Comparison of ENCODE assay signal across 7 mouse cellular contexts in the genomic region with DNA sequence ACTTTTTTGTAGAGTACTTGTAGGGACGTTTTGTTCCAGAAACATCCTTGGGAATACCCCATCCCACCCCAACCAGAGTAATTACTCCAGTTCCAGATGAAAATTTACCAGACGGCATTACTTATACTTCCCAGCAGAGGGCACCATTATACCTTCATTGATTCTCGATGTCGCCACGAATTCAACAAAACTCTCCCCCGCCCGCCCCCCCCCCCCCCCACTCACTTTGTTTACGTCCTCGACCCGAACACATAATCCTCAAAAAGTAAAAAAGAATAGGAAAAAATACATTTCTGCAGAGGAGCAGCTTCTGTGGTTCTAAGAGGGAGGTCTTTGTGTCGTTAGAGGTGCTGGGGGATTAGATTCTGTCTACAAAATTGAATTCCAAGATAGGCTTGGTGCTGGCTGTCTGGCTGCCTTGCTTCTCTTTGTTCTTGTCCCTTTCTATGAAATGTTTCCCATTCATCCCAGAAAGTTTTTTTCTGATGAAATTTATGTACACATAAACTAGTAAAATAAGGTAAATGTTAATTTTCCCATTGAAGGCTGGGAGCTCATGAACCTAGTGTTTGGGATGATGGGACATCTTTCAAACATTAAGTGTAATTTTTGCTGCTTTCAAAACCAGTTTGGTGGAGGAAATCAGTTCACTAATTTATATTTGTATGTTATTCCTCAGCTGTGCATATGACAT. TPM values are rescaled to one million over a fixed set of nuclear protein-coding genes. Genes with fewer than 3 reads are reported as not detected.
DNase-seq lines count a peak whose midpoint lies in the region; ATAC-seq lines count a peak whose summit lies in the region.

No protein-coding gene starts in this region.

- peak; percentile 4 for DNase-seq in CD4-positive helper T cell, adult 2 months (ENCODE audit: low read depth, low spot score)
- DNase-seq in Muller cell, postnatal 12 days (ENCODE audit: inconsistent ontology term) = peak; percentile 34
- peak; percentile 48 for DNase-seq in hindbrain, embryonic 10.5 days (ENCODE audit: low spot score)
- DNase-seq in layer of hippocampus, adult 9-11 months = peak; percentile 17
- peak; percentile 50 for DNase-seq in midbrain, embryonic 10.5 days (ENCODE audit: low spot score)
- DNase-seq in thymus, postnatal 25 days = peak; percentile 12

- no peaks in the 10 kb centered on the region for H3K9me3 ChIP-seq in embryonic facial prominence, embryonic 13.5 days
- H3K9me3 ChIP-seq in hindbrain, embryonic 10.5 days = no peaks in the 10 kb centered on the region
- no peaks in the 10 kb centered on the region for H3K9me3 ChIP-seq in midbrain, embryonic 10.5 days (replicated peaks)

- H3K4me3 ChIP-seq in embryonic facial prominence, embryonic 13.5 days = peak overlapping the region; percentile 32
- peak overlapping the region; percentile 42 for H3K4me3 ChIP-seq in hindbrain, embryonic 10.5 days
- H3K4me3 ChIP-seq in midbrain, embryonic 10.5 days = peak overlapping the region; percentile 47

- no peak overlapping the region for H3K9ac ChIP-seq in embryonic facial prominence, embryonic 13.5 days

- ATAC-seq in embryonic facial prominence, embryonic 13.5 days (ENCODE audit: insufficient number of reproducible peaks, insufficient read depth, low FRiP score, low TSS enrichment, low read depth) = no peak

- no peaks in the 10 kb centered on the region for H3K36me3 ChIP-seq in embryonic facial prominence, embryonic 13.5 days
- no peaks in the 10 kb centered on the region for H3K36me3 ChIP-seq in hindbrain, embryonic 10.5 days
- no peaks in the 10 kb centered on the region for H3K36me3 ChIP-seq in midbrain, embryonic 10.5 days

- peaks cover 6% of the 10 kb centered on the region; the same call in 1 of the 2 replicates for H3K4me1 ChIP-seq in embryonic facial prominence, embryonic 13.5 days
- 0 out of 2 replicates have a peak, but pooled peaks cover 8% of the 10 kb centered on the region for H3K4me1 ChIP-seq in hindbrain, embryonic 10.5 days (replicated peaks)
- peaks cover 21% of the 10 kb centered on the region for H3K4me1 ChIP-seq in midbrain, embryonic 10.5 days

- 8% methylated on average over 11 of the region's 11 CpGs for WGBS in embryonic facial prominence, embryonic 13.5 days
- WGBS in hindbrain, embryonic 10.5 days = 12% methylated on average over 11 of the region's 11 CpGs
- WGBS in midbrain, embryonic 10.5 days = 7% methylated on average over 11 of the region's 11 CpGs

- H3K27ac ChIP-seq in embryonic facial prominence, embryonic 13.5 days = no peak overlapping the region
- peak overlapping the region; percentile 87 for H3K27ac ChIP-seq in hindbrain, embryonic 10.5 days
- H3K27ac ChIP-seq in midbrain, embryonic 10.5 days (replicated peaks) = peak overlapping the region; percentile 86

- peaks cover 30% of the 10 kb centered on the region for H3K27me3 ChIP-seq in embryonic facial prominence, embryonic 13.5 days
- H3K27me3 ChIP-seq in hindbrain, embryonic 10.5 days (ENCODE audit: insufficient read depth, poor library complexity, severe bottlenecking) = peaks cover 41% of the 10 kb centered on the region
- H3K27me3 ChIP-seq in midbrain, embryonic 10.5 days (ENCODE audit: low read depth, poor library complexity, severe bottlenecking) = peaks cover 84% of the 10 kb centered on the region

- peak overlapping the region; percentile 33; the same call in 1 of the 2 replicates for H3K4me2 ChIP-seq in embryonic facial prominence, embryonic 13.5 days

RNA-seq across cellular contexts. Expression of gene 4933400A11Rik, which starts 19.7 kb away (rescaled TPM):
- polyA plus RNA-seq in embryonic facial prominence, embryonic 13.5 days (2015; fragmentation: Nextera tagmentation; extraction: Ambion mirVana) = 0.39 and 0.51 TPM in 2 replicates
- 0.20 TPM in 1 of 2 replicates, not detected in the other for polyA plus RNA-seq in hindbrain, embryonic 10.5 days (2016; fragmentation: Nextera tagmentation; extraction: Ambion mirVana)
- polyA plus RNA-seq in midbrain, embryonic 10.5 days (2016; fragmentation: Nextera tagmentation; extraction: Ambion mirVana) = 0.21 TPM in 1 of 2 replicates, not detected in the other
